Mouse (Mus musculus) kidney, postnatal 10 days (tissue): ENCODE data around the gene Sbsn.

Experiments
- DNase-seq: peaks from one replicate; pipeline ENCODE4 v3.0.0; 2021; ENCODE audit warnings: mixed read lengths

The Sbsn gene

DNA sequence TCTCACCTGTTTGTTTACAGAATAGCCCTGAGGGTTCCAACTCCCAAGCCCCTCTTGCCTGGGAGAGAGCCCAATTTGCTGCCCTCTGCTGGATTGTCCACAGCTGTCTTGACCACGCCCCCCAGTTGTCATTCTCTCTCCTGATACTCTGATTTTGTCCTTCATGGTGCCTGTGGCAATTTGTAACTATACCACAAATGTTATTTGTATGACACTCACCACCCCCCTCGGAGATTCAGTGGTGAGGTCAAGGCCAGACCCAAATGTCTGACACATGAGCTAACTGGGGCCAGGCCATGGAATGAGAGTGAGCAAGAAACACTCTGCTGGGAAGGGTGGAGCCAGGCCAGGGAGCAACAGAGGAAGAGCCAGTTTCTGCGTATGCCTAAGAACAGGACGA, 7.6 kb downstream of the Sbsn start:
- peak; percentile 66 for DNase-seq

DNA sequence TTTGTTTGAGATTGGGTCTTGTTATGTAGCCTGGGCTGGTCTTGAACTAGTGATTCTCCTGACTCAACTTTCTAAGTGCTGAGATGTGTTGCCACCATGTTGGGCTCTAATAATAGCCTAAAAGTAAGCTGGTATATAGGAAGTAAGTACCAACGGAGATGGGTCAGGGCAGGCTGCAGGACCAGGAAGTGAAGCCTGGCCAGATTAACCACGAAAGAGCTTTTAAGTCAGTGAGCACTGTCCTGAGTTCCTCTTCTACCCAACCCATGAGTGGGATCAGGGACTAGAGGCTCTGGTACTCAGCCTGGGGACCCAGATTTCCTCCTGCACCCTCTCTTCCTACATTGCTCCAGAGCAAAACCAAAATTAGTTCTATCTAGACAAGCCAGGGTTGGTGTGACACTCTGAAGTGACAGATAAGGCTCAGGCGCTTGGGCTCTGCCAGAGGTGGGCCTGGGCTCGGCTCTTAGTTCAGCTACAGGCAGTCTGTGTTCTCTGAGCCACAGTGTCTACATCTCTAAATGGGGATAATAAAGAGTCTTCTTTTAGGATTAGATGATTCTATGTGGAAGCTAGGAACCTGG, 10.6 kb downstream of the Sbsn start:
- DNase-seq: no peak

DNA sequence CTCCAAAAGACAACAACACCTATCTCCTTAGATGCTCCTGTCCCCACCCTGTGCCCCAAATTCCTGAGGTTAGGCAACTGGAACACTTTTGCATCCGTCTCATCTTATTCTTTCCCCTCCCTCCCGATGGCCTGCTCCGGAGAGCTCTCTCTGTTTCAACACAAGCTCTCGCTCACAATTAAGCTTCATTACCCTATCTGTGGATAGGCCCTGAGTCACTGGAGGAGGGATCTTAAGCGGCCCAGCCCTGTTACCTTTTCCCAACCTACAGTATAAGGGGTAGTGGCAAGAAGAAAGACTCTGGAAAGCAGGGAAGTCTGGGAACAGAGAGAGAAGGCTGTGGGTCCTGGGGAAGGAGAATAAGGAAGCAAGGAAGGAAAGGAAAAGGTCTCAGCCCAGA, 12.2 kb downstream of the Sbsn start, which contains the start of gene Dmkn:
Dmkn (plus strand) TSS at position 301 of the 400 bp plus-strand sequence.
- DNase-seq: no peak

DNA sequence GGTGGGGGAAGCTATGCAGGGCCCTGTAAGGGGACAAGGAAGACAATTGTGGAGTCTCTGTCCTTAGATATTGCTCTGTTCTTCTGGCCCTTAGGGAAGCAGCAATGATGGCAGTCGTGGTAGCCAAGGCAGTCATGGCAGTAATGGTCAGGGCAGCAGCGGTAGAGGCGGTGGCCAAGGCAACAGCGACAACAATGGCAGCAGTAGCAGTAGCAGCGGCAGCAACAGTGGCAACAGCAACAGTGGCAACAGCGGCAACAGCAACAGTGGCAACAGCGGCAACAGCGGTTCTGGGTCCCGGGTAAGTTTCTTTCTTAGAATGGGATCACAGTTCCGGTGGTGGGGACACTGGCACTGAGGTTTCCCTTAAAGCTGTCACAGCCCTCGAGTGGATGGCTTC, 13.9 kb downstream of the Sbsn start:
- DNase-seq: no peak

DNA sequence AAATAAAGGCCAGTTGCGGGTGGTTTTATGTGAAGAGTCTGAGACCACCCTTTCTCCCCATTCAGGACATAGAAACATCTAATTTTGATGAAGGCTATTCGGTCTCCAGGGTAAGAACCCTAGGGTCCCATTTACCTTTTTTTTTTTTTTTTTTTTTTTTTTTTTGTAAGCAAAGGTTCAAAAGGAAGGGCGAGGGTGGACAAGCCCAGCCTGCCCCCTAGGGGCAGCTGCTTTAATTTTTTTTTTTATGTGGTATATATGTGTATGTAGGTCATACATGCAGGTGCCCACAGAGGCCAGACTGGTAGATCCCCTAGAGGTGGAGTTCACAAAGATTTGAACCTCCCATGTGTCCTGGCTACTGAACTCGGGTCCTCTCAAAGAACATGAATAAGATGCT, 15.1 kb downstream of the Sbsn start:
- no peak for DNase-seq

DNA sequence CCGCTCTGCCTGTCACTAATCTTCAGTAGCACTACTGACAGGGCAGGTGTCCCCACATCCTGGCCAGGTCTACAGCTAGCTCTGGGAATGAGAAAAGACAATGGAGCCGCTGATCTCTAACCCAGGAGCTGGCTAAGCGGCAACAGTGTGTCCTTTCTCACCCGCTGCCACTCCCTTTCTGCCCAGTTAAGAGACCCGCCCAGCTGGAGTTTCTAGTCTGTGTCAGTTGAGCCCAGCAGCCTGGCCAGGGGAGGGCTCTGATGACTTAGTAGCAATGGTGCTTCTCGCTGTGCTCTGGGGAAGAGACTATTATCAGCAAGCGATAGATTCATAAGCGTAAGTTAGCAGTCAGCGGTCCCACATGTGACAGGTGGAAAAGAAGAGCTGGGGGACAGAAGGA, 18.0 kb downstream of the Sbsn start:
- no peak for DNase-seq

DNA sequence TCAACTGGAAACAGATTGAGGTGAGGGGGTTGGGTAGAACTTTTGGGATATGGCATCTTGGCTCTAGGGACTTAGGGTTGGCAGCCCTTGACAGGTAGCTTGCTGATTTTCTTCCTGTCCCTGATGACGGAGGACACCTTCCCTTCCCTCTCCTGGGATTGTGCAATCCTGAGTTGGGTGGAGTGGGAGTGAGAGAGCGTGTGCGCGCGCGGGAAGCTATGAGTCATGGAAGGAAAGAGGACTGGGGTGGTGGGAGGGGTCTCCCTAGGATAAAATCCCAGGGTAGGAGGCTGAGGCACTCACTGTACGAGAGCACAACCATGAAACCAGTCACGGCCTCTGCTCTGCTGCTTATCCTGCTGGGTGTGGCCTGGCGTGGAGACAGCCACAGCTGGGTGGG, 24.8 kb downstream of the Sbsn start:
- DNase-seq: no peak

DNA sequence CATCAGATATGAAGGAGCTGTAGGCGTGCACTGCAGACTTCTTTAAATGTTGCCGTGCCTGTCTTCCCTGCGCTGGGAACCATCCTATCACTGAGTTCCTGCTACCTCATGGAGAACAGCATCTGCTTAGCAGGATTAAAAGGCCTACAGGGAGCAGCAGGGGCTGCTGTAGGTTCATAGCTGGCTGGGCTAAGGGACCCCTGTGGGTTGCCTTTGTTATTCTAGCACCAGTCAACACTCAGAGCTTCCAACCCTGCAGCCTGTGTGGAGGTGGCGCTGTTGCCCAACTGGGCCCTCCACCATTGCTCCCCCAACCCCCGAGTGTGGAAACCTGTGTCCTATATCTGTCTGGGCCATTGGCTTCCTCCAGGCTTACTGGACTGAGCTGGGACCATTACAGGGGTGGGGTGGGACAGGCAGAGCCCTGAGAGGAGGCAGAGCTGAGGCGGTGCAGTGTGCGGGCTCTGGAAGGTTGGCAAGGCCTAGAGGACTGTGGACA, 25.9 kb downstream of the Sbsn start:
- no peak for DNase-seq

DNA sequence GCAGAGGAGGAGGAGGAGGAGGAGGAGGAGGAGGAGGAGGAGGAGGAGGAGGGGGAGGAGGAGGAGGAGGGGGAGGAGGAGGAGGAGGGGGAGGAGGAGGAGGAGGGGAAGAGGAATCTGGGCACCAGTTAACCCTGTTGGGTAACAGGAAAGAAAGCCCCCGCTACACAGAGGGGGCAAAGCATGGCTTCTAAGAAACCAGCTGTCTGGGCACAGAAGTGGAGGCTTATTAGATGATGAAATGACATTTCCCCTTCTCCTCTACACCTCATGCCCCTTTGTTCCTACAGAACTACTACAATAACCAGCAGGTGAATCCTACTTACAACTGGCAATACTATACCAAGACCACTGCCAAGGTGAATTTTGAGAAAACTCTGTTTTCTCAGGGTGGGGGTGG, 26.6 kb downstream of the Sbsn start:
- no peak for DNase-seq

DNA sequence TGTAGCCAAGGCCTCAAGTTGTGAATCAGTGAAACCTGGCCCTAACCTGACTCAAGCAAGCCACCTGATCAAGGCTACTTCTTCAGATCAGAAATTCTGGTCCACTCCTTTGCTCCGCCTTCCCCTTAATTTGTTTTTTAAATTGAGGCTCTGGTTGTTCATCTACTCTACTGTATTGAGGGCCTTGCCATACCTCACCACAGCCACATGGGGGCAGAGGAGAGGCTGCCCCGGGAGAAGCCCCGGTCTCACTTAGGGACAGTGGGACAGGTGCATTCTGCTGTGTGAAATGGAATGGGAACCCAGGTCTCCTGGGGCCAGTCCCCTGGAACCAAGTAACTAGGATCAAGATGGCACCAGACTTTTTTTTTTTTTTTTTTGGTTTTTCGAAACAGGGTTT, 30.5 kb downstream of the Sbsn start:
- no peak for DNase-seq

DNA sequence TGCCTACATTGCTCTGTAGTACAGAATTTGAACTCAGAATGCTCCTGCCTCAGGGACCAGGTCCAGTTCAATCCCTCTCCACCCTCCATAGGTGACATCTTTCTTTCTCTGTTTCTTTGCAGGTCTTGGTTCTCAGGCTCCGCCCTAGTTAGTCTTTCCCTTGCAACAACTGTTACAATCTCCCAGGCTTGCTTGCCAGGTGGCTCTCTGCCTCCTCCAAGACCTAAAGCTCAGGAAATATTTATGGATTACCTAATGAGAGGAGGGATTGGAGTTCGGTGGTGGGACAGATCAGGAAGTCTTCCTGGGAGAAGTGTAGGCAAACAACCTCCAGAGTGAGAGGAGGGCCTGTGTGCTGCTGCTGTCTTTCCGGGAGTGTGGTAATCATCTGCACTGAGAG, 31.4 kb downstream of the Sbsn start:
- DNase-seq: no peak

DNA sequence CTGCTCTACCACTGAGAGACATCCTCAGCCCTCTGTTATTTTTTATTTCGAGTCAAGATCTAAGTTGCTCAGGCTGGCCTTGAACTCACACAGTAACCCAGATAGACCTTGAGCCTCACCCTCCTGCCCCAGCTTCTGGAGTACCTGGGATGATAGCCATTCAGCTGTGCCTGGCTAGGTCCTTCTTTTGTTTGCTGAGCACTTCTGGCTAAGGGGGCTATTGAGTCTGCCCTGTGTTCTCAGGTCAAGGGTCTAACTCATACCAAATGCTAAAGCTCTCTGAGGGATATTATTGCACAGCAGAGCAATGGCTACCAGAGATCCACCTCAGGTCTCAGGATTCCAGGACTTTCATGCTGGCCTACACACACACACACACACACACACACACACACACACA, 33.9 kb downstream of the Sbsn start:
- DNase-seq: no peak

DNA sequence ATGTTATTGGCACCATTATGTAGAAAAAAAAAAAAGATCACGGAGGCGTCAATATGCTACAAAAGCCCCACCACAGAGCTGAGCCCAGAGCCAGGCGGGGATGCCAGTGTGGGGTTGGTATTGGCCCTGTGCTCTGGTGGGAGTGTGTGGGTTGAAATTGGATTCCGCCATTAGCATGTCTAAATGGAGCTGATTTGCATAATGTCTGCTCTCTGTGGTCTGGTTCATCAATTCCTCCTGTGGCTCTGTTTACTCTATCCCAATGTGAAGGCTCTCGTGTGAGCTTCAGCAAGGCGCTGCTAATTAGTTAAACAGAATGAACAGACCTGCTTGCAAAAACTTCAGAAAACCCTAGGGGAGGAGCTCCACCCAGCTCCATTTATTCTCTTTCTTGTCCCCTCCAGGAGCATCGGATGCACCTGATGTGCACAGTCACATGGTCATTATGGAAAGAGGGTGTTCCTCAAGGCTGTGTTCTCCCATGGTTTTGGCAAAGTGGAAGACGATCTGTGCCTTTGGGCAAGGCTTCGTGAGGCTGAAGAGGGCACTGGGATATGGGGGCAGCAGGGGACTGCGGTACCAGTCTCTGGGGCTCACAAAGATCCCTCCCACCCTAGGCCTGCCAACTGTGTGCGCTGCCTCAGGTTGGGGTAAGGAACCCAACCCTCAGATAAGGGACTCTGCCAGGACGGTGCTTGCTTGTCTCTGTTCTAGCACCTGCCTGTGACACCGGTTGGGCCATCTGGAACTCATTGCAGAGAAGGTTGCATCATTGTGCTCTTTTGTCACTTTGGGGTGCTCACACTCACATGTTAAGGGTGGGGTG, 34.7 kb downstream of the Sbsn start:
- DNase-seq: no peak

DNA sequence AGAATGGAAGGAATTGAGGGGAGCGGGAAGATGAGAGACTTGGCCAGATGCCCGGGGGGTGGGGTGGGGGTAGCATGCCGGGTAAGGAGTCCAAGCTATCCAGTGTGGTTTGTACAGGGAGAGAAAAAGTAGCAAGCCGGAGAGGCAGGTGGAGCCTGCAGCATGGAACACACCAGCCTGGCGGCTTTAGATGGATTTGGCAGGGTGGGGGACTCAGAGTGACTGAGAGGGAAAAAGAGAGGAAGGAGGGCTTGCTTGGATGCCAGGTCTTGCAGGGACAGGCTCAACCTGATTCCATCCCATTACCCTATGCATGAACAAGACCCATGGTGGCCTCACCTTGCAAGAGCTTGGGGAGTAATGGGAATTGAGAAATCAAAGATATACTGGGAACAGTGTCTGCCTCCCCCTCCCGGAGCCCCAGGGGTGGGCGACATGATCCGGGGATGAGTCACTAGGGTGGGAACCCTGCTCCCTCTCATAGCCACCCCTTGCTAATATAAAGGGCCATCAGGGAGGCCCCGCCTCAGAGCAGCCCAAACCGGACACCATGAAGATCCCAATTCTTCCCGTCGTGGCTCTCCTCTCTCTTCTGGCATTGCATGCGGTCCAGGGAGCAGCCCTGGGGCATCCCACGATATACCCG, 36.2 kb downstream of the Sbsn start, which contains the start of gene Krtdap:
Krtdap (plus strand) TSS at position 520 of the 646 bp plus-strand sequence.
- no peak for DNase-seq

DNA sequence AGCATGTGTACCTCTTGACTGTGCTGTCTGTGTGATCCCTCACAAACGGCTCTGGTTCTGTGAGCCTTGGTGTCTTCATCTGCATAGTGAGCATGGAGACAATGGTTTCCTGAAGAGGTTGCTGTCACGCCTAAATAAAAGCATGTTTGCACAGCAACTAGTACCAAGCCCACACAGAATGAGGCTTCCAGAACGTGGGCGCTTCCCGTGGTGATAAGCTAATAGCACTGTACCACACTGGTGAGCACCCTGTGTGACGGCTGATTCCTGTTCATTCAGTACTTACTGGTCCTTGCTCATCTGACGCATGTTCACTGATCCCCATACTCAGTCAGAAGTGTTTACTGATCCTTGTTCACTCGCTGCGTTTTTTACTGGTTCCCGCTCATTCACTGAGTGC, 38.9 kb downstream of the Sbsn start:
- DNase-seq: no peak

DNA sequence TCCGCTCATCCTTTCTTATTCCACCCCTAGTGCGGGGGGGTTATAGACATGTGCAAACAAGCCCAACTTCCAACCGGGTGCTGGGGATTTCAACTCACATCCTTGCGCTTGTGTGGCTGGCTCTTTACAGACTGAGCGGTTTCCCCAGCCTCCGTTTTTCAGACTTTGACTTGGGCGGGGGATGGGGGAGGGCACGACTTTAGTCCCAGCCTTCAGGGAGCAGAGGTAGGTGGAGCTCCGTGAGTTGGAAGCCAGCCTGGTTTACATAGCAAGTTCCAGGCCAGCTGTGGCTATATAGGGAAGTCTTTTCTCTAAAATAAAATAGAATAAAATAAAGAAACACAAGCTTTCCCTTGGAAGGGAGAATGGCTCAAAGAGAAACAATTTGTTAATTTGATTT, 40.6 kb downstream of the Sbsn start:
- DNase-seq: peak; percentile 16

DNA sequence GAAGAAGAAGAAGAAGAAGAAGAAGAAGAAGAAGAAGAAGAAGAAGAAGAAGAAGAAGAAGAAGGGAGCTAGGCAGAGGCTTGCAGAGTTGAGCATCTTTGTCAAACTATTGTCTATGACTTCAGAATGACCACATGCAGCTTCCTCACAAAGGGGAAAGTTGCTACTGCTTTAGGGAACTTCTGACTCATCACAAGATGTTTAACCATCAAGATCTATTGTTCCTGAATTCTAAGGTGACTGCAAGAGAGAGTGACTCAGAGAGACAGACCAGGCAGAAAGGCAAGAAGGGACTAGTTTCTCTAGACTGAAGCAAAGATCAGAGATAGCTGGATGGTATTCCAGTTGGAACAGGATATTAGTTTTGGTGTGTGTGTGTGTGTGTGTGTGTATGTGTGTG, 43.6 kb downstream of the Sbsn start:
- no peak for DNase-seq

DNA sequence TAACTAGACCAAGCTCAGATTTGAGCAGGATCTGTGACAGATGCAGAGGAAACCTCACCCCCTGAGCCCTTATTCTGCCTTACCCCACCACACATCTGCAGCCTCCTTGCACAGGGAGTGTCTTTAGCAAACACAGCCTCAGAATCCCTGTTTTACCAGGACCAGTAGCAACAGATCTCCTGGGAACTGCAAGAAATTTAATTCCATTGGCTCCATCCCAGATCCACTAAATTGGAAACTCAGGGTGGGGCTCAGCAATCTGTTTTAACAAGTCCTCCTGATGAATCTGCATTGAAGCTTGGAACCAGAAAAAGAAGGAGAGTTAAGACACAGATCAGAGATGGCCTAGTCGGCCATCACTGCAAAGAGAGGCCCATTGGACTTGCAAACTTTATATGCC, 45.5 kb downstream of the Sbsn start:
- DNase-seq: no peak

DNA sequence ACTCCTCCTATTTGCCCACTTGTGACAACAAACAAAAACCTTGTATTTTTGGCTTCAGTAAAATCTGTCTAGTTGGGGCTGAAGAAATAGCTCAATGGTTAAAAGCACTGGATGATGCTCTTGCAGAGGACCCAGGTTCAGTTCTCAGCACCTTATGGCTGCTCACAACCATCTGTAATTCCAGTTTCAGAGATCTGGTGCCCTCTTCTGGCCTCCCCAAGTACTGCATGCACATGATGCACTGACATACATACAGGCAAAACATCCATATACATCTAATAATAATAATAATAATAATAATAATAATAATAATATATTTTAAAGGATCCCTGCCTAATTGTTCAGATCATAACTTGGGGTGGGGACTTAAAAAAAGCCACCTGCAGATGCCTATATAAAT, 49.4 kb downstream of the Sbsn start:
- DNase-seq: no peak

DNA sequence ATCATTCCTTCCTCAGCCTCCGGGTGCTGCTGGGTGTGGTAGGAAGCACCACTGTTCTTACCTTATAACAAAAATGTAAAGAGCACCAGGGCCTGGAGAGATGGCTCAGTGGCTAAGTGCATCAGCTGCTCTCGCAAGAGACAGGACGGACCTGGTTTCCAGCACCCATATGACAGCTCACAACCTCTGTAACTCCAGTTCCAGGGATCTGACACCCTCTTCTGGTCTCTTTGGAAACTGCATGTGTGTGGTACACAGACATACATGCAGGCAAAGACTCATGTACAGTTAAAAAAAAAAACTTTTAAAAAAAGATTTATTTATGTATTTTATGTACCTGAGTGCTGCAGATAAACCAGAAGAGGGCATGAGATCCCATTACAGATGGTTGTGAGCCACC, 52.0 kb downstream of the Sbsn start:
- no peak for DNase-seq

DNA sequence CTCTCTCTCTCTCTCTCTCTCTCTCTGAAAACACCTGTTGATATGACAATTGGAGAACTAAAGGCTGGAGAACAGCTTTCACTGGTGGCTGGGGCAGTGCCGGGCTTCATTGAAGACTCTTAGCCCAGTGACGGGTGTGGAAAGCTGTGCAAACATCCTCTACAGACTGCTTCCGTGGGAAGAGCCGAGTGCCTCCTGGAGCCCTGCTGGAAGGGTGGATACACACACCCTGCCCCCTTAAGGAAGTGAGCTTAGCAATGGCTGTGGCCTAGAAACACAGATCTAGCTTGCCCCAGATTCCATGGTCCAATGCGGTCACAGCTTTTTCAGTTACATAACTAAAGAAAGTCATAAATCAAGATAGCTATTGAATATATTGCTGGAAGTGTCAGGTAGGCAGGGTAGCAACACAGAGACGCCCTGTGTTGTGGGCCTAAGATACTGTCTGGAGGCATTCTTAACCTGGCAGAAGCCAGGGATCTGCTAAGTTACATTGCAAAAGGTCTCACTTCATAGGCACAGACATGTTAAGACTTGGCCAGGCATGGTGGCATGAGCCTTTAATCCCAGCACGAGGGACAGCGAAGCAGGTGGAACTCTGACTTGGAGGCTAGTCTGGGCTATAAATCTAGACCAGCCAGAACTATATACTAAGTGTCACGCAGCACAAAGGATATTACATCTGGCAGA, 52.9 kb downstream of the Sbsn start:
- DNase-seq: no peak
